Mouse (Mus musculus) kidney, adult 2 months (tissue): ENCODE results near the gene Ppp1r8.

Experiments
- CTCF ChIP-seq: fragments of 200-500 bp; conservative IDR thresholded peaks from 2 replicates; pipeline ENCODE4 v1.5.1; 2011; ENCODE audit warnings: low read depth, mild to moderate bottlenecking, control low read depth, low read length, moderate library complexity, mixed read lengths; ENCODE audit not compliant: insufficient read depth, insufficient read length
- POLR2A ChIP-seq: fragments of 200-500 bp; IDR thresholded peaks from one replicate; pipeline ENCODE4 v1.6.1; 2011; ENCODE audit warnings: low read depth, low read length, control low read depth

- TF ChIP-seq CTCF (no peak), POLR2A (no peak)
Observed at GRCm38 (mm10) chr4:132873481-132874362, 30.8 kb upstream of the Ppp1r8 start.
